Mouse (Mus musculus): ENCODE data around the gene Txk. TPM values are rescaled to one million over a fixed set of nuclear protein-coding genes. Genes with fewer than 3 reads are reported as not detected.

Txk gene
- total and polyA plus RNA-seq, 3 experiments: 1.9 to 2.0 TPM; not detected in 1

DNA sequence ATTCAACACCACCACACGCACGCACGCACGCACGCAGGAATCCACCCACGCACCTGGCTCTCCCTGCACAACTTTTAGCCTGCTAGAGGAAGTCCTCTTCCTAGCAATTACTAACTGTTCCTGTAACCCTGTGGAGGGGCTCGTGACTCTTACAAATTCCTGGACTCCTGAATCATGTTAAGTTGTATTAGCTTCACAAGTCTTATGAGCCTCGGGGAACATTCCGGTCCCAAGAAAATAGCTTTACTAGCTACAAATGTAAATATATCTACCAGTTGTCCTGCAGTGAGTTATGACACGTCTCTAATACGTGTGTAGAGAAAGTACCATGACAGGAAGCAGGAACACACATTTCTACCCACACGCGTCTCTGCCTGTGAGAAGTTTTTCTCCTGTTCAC, 43.1 kb downstream of the Txk start:
- Histone ChIP-seq H3K4me3 (ENCODE audit: low read depth, low read length) (no peak overlapping the region), H3K27me3 (ENCODE audit: insufficient read depth, low read length) (peaks cover 11% of the 10 kb centered on the region), H3K4me1 (ENCODE audit: insufficient read depth, low read depth, low read length) (peaks cover 14% of the 10 kb centered on the region), H3K9me3 (replicated peaks) (no peaks in the 10 kb centered on the region), H3K36me3 (replicated peaks) (no peaks in the 10 kb centered on the region)
- DNase-seq (ENCODE audit: low spot score) (no peak), ATAC-seq (ENCODE audit: extremely low read depth, insufficient number of reproducible peaks, low FRiP score, poor library complexity, severe bottlenecking) (no peak)
- TF ChIP-seq CTCF (IDR thresholded peaks at IDR 0.05; ENCODE audit: low read depth, low read length): no peak
- TF ChIP-seq GATA2 (IDR thresholded peaks at IDR 0.05; ENCODE audit: borderline replicate concordance, low read depth, low read length): no peak
- TF ChIP-seq GATA1 (IDR thresholded peaks at IDR 0.05; ENCODE audit: borderline replicate concordance, low read length): no peak
- no peak for TF ChIP-seq TAL1 (conservative IDR thresholded peaks at IDR 0.05; ENCODE audit: low read depth, low read length)
- TF ChIP-seq POLR2AphosphoS5 (IDR thresholded peaks at IDR 0.05; ENCODE audit: insufficient replicate concordance, low read depth, low read length): no peak

GRCm38 (mm10) chr5:72706722-72707121, 45.9 kb downstream of the Txk start:
- no peak for DNase-seq (ENCODE audit: low spot score)
- peaks cover 12% of the 10 kb centered on the region for H3K27me3 ChIP-seq (ENCODE audit: insufficient read depth, low read length)
- no peaks in the 10 kb centered on the region for H3K9me3 ChIP-seq (replicated peaks)
- ATAC-seq (ENCODE audit: extremely low read depth, insufficient number of reproducible peaks, low FRiP score, poor library complexity, severe bottlenecking): no peak
- H3K4me1 ChIP-seq (ENCODE audit: insufficient read depth, low read depth, low read length): peaks cover 13% of the 10 kb centered on the region
- TF ChIP-seq GATA2 (IDR thresholded peaks at IDR 0.05; ENCODE audit: borderline replicate concordance, low read depth, low read length): no peak
- TF ChIP-seq POLR2AphosphoS5 (IDR thresholded peaks at IDR 0.05; ENCODE audit: insufficient replicate concordance, low read depth, low read length): no peak
- no peak for TF ChIP-seq GATA1 (IDR thresholded peaks at IDR 0.05; ENCODE audit: borderline replicate concordance, low read length)
- no peak for TF ChIP-seq TAL1 (conservative IDR thresholded peaks at IDR 0.05; ENCODE audit: low read depth, low read length)
- no peak overlapping the region for H3K4me3 ChIP-seq (ENCODE audit: low read depth, low read length)
- H3K36me3 ChIP-seq (replicated peaks): no peaks in the 10 kb centered on the region

GRCm38 (mm10) chr5:72706095-72706494, 46.5 kb downstream of the Txk start:
- peaks cover 12% of the 10 kb centered on the region for H3K27me3 ChIP-seq (ENCODE audit: insufficient read depth, low read length)
- TF ChIP-seq CTCF (IDR thresholded peaks at IDR 0.05; ENCODE audit: low read depth, low read length): no peak
- TF ChIP-seq GATA1 (IDR thresholded peaks at IDR 0.05; ENCODE audit: borderline replicate concordance, low read length): no peak
- TF ChIP-seq GATA2 (IDR thresholded peaks at IDR 0.05; ENCODE audit: borderline replicate concordance, low read depth, low read length): no peak
- TF ChIP-seq POLR2AphosphoS5 (IDR thresholded peaks at IDR 0.05; ENCODE audit: insufficient replicate concordance, low read depth, low read length): no peak
- TF ChIP-seq TAL1 (conservative IDR thresholded peaks at IDR 0.05; ENCODE audit: low read depth, low read length): no peak
- DNase-seq (ENCODE audit: low spot score): no peak

DNA sequence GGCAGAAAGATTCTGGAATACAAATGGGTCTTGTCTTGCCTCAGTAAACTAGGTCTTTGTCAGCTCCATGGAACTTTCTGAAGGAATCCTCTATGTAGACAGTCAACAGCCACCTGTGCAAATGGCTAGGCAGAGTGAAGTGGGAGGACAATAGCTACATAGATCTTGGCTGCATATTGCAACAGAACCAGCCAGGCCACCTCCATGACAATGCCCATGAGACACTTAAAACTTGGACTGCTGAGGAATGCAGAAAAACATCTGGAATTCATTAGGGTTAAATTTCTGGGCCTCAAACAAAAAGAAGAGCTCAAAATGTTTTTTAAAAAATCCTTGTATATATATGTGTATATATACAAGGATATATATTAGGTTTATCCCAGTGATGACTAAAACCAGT, 50.4 kb downstream of the Txk start:
- TF ChIP-seq GATA1 (IDR thresholded peaks at IDR 0.05; ENCODE audit: borderline replicate concordance, low read length) (no peak), POLR2AphosphoS5 (IDR thresholded peaks at IDR 0.05; ENCODE audit: insufficient replicate concordance, low read depth, low read length) (no peak), CTCF (IDR thresholded peaks at IDR 0.05; ENCODE audit: low read depth, low read length) (no peak), TAL1 (conservative IDR thresholded peaks at IDR 0.05; ENCODE audit: low read depth, low read length) (no peak), GATA2 (IDR thresholded peaks at IDR 0.05; ENCODE audit: borderline replicate concordance, low read depth, low read length) (no peak)
- no peaks in the 10 kb centered on the region for H3K4me1 ChIP-seq (ENCODE audit: insufficient read depth, low read depth, low read length)

More at GRCm38 (mm10) chr5:72706095-72706494, 46.5 kb downstream of the Txk start:
- no peak overlapping the region for H3K4me3 ChIP-seq (ENCODE audit: low read depth, low read length)
- peaks cover 11% of the 10 kb centered on the region for H3K4me1 ChIP-seq (ENCODE audit: insufficient read depth, low read depth, low read length)
- ATAC-seq (ENCODE audit: extremely low read depth, insufficient number of reproducible peaks, low FRiP score, poor library complexity, severe bottlenecking): no peak
- H3K9me3 ChIP-seq (replicated peaks): 0 out of 2 replicates have a peak, but pooled peaks cover 2% of the 10 kb centered on the region
- no peaks in the 10 kb centered on the region for H3K36me3 ChIP-seq (replicated peaks)

DNA sequence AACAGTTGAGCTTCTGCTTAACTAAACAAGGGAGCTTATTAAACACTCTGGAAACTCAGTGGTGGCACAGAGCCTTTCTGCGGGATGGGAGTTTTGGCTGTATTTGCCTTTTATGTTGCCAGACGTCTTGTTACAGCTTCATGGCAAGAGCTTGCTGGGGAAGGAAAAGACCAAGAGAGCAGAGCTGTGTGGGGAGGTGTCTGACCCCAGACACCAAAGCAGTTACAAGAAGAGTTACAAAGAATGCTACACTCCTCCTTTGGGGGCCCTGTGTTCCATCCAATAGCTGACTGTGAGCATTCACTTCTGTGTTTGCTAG, 53.1 kb downstream of the Txk start:
- Histone ChIP-seq H3K36me3 (replicated peaks) (no peaks in the 10 kb centered on the region), H3K4me3 (ENCODE audit: low read depth, low read length) (no peak overlapping the region), H3K27me3 (ENCODE audit: insufficient read depth, low read length) (peaks cover 16% of the 10 kb centered on the region), H3K4me1 (ENCODE audit: insufficient read depth, low read depth, low read length) (no peaks in the 10 kb centered on the region), H3K9me3 (replicated peaks) (0 out of 2 replicates have a peak, but pooled peaks cover 2% of the 10 kb centered on the region)
- TF ChIP-seq POLR2AphosphoS5 (IDR thresholded peaks at IDR 0.05; ENCODE audit: insufficient replicate concordance, low read depth, low read length) (no peak), TAL1 (conservative IDR thresholded peaks at IDR 0.05; ENCODE audit: low read depth, low read length) (no peak)
- DNase-seq (ENCODE audit: low spot score): no peak
- no peak for ATAC-seq (ENCODE audit: extremely low read depth, insufficient number of reproducible peaks, low FRiP score, poor library complexity, severe bottlenecking)

More for the DNA sequence above, 50.4 kb downstream of the Txk start:
- 0 out of 2 replicates have a peak, but pooled peaks cover 2% of the 10 kb centered on the region for H3K9me3 ChIP-seq (replicated peaks)
- peaks cover 12% of the 10 kb centered on the region for H3K27me3 ChIP-seq (ENCODE audit: insufficient read depth, low read length)
- no peak for ATAC-seq (ENCODE audit: extremely low read depth, insufficient number of reproducible peaks, low FRiP score, poor library complexity, severe bottlenecking)
- H3K36me3 ChIP-seq (replicated peaks): no peaks in the 10 kb centered on the region
- no peak for DNase-seq (ENCODE audit: low spot score)
- no peak overlapping the region for H3K4me3 ChIP-seq (ENCODE audit: low read depth, low read length)

DNA sequence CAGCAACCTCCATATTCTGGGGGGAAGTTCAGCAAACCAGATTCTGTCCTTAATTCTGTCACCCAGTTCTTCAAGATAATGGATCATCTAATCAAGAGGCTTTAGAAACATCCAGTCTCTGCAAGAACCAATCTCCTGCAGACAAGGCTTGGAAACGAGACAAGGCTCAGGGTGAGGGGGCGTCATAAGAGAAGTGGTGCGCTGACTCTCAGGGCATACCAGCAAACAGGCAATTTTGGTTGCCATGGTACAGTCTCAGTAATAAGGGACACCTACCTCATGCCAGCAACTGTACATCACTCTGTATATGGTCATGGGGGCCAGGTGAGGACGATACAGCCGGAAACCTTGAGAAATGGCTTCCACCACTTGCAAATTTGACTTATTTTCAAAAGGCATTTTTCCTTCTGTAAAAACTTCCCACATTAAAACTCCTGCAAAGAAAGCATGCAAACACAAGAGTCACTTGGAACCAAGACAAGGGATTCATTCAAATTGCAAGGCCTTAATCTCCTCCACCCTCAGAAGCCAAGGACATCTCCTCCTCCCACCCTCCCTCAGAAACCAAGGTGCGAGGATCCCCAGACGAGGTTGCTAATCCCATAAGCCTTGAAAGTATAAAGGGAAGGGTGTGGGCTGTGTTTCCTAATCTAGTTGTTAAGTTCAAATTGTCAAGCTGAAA, 53.6 kb downstream of the Txk start:
- Histone ChIP-seq H3K4me1 (ENCODE audit: insufficient read depth, low read depth, low read length) (no peaks in the 10 kb centered on the region), H3K36me3 (replicated peaks) (no peaks in the 10 kb centered on the region), H3K9me3 (replicated peaks) (0 out of 2 replicates have a peak, but pooled peaks cover 2% of the 10 kb centered on the region), H3K4me3 (ENCODE audit: low read depth, low read length) (no peak overlapping the region), H3K27me3 (ENCODE audit: insufficient read depth, low read length) (peaks cover 15% of the 10 kb centered on the region)
- DNase-seq (ENCODE audit: low spot score) (no peak), ATAC-seq (ENCODE audit: extremely low read depth, insufficient number of reproducible peaks, low FRiP score, poor library complexity, severe bottlenecking) (no peak)
- TF ChIP-seq CTCF (IDR thresholded peaks at IDR 0.05; ENCODE audit: low read depth, low read length): no peak
- no peak for TF ChIP-seq TAL1 (conservative IDR thresholded peaks at IDR 0.05; ENCODE audit: low read depth, low read length)
- no peak for TF ChIP-seq POLR2AphosphoS5 (IDR thresholded peaks at IDR 0.05; ENCODE audit: insufficient replicate concordance, low read depth, low read length)
- no peak for TF ChIP-seq GATA1 (IDR thresholded peaks at IDR 0.05; ENCODE audit: borderline replicate concordance, low read length)
- TF ChIP-seq GATA2 (IDR thresholded peaks at IDR 0.05; ENCODE audit: borderline replicate concordance, low read depth, low read length): no peak

Measured in G1E (cell line).